Mouse (Mus musculus) lung, postnatal 0 days (tissue): Measurements from ENCODE around the gene Ttll8.

Source experiments
- CTCF ChIP-seq: IDR thresholded peaks from 2 replicates; pipeline ENCODE4 v1.5.1; 2016; ENCODE audit warnings: antibody characterized with exemption, mild to moderate bottlenecking
- EP300 ChIP-seq: IDR thresholded peaks from 2 replicates; pipeline ENCODE4 v1.6.1; 2016; ENCODE audit warnings: antibody characterized with exemption, mild to moderate bottlenecking, control low read depth

DNA sequence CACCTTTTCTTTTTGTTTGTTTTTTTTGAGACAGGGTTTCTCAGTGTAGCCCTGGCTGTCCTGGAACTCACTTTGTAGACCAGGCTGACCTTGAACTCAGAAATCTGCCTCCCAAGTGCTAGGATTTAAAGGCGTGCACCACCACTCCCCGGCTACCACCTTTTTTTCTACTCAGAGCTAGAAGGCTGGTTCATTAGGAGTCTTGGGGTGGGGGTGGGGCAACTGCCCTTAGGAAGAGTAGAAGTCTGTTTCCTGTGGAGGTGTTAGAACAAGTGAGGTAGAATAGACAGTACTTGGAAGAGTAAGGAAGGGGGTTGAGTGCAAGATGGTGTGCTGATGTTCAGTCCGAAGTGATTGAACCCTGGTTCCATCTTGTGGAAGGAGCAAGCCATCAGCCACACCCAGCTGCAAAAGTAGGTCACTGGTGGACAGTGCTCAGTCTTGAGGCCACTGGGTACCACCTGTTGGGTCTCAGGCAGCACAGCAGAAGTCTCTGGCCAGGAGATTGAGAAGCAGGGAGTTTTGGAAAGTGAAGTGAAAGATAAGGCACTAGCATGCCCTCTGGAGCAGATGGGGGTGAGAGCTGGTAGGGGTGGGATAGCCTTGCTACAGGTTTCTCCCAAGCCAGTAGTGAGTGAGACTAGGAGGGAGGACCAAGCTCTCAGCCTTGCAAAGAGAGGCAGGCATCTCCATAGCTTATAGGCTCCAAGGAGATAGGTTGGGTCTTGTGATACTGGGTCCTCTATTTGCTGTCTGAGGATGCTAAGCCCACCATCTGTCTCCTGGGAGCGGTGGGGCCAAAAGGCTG, 88.1 kb downstream of the Ttll8 start:
- TF ChIP-seq CTCF (no peak), EP300 (no peak)
